Mouse (Mus musculus): ENCODE measurements around the gene Cuta. TPM values are rescaled to one million over a fixed set of nuclear protein-coding genes. Genes with fewer than 3 reads are reported as not detected.

Gene Cuta
- polyA plus RNA-seq, 1 experiment from 2014 or later, result 172 TPM

DNA sequence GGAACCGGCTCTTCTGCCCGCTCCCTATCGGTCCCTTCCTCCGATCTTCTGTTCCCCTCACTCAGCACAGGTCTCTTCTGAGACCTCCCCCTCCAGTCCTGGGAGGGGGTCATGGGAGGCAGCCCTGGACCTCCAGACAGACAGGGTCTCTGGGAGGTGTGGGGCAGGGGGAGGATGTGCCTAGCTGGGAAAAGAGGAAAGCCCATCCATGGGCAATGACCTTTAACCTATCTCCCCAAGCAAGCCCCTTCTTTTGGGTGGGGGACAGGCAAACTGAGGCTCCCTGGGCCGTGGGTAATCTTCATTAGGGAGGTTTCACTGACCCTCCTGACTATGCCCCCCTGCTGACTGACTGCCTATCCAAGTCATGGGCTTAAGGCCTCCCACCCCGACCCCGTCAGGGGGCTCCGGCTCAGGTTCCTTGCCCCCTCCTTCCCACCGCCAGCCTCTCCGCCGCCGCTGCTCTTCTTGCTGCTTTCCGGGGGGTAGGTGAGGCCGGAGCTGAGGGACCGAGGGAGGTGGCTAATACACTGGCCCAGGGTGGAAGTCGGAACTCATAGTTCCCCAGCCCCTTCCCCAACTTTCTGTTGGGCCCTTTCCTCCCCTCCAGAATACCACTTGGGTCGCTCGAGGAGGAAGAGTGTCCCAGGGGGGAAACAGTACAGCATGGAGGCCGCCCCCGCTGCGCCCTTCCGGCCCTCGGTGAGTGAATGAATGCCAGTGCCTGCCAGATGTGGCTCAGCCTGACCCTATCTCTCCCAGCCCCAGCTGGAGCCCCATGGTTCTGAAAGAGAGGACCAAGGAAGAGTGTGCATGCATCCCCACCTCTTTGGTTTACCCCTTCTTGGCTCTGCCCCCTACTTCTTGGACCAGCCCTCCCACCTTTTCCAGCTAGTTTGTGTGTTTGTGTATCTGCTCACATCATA, 12.8 kb upstream of the Cuta start:
- H3K4me2 ChIP-seq, result peak overlapping the region; percentile 93
- peak overlapping the region; percentile 75 for H3K27ac ChIP-seq
- peaks cover 68% of the 10 kb centered on the region for H3K4me1 ChIP-seq
- H3K36me3 ChIP-seq (ENCODE audit: poor library complexity, severe bottlenecking), result peaks cover 36% of the 10 kb centered on the region
- peak; percentile 39; the same call in 1 of the 2 replicates for ATAC-seq
- H3K9me3 ChIP-seq (replicated peaks), result no peaks in the 10 kb centered on the region
- H3K9ac ChIP-seq, result peak overlapping the region; percentile 71
- peak overlapping the region; percentile 43 for H3K4me3 ChIP-seq
- WGBS, result 3% methylated on average over 22 of the region's 23 CpGs
- no peaks in the 10 kb centered on the region for H3K27me3 ChIP-seq

DNA sequence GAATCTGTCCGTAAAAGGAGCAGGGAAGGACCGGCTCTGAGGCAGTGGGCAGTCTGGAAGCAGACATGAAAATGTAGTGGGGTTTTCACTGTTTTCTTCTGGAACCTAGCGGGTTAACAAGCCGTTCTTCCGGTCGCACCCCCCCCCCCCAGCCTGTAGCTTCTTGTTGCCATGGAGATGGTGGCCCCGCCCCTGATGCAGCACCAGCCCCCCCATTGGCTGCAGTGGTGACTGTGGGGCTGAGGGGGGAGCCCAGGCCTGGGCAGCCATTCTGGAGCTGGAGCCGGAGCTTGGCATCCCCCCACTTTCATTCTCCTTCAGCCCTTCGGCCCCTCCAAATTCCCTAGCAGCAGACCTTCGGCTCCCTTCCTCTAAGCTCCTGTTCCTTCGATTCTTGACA, 12.0 kb upstream of the Cuta start:
- Histone ChIP-seq H3K27ac (peak overlapping the region; percentile 75), H3K9me3 (replicated peaks) (no peaks in the 10 kb centered on the region), H3K4me2 (peak overlapping the region; percentile 93), H3K36me3 (ENCODE audit: poor library complexity, severe bottlenecking) (peaks cover 28% of the 10 kb centered on the region), H3K27me3 (no peaks in the 10 kb centered on the region), H3K4me1 (peaks cover 76% of the 10 kb centered on the region), H3K9ac (peak overlapping the region; percentile 71), H3K4me3 (peak overlapping the region; percentile 43)
- peak; percentile 61 for ATAC-seq
- 0% methylated on average over 11 of the region's 11 CpGs for WGBS

DNA sequence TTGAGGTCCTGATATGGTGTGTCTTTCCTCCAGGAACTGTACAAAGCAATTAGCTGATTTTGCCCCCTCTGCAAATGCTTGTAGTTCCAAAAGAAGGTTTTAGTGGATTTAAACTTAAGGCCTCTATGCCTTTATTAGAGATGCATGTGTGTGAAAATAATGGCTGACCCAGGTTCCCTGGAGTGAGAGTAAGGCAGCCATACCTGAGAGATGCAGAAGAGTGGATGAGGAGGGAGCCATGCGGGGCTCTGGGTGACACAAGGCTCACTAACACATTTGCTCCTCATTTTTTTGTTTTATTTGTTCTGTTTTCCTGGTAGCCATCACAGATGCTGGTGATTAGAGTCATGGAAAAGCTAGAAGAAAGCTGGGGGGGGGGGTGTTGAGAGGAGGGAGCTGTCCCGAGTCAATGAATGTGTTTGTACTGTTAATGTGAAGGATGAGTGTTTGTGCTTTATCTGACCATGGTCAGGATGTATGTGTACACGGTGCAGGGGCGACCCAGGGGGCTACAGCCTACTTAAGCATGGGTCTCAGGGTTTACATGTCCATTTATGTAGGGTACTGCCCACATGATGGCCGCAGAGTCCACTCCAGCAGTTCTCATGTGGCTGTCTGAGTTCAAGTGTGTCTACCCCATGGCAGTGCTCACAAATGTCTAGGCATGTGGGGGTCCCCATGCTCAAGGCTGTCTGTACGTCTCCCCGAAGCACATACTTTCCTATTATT, 11.4 kb upstream of the Cuta start:
- Histone ChIP-seq H3K36me3 (ENCODE audit: poor library complexity, severe bottlenecking) (peaks cover 21% of the 10 kb centered on the region), H3K9me3 (replicated peaks) (no peaks in the 10 kb centered on the region), H3K4me3 (peak overlapping the region; percentile 43), H3K27me3 (no peaks in the 10 kb centered on the region), H3K9ac (peak overlapping the region; percentile 90), H3K4me1 (peaks cover 83% of the 10 kb centered on the region), H3K27ac (peak overlapping the region; percentile 75), H3K4me2 (peak overlapping the region; percentile 93)
- 31% methylated on average over 7 of the region's 7 CpGs for WGBS
- ATAC-seq, result no peak

DNA sequence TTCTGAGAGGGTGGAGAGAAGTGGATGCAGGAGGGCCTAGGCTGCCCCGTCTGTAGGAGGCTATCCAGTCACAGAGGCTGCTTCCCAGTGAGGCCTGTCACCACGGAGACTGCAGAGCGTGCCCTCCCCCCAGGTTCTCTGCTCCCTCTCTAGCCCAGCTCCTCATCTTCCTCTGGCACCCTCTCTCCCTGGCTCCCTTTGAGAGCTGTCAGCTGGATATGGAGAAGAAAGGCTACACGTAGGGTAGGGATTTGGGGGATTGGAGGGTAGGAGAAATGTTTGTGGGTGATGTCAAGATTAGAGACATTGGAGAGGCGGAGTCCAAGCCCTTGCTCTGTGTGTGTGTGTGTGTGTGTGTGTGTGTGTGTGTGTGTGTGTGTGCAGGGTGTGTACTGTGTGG, 10.5 kb upstream of the Cuta start:
- H3K9ac ChIP-seq, result peak overlapping the region; percentile 90
- H3K4me3 ChIP-seq, result peak overlapping the region; percentile 74
- H3K9me3 ChIP-seq (replicated peaks), result no peaks in the 10 kb centered on the region
- H3K27me3 ChIP-seq, result no peaks in the 10 kb centered on the region
- peaks cover 14% of the 10 kb centered on the region for H3K36me3 ChIP-seq (ENCODE audit: poor library complexity, severe bottlenecking)
- peak overlapping the region; percentile 93 for H3K4me2 ChIP-seq
- H3K27ac ChIP-seq, result peak overlapping the region; percentile 90
- no peak for ATAC-seq
- H3K4me1 ChIP-seq, result peaks cover 91% of the 10 kb centered on the region
- 28% methylated on average over 5 of the region's 5 CpGs for WGBS

DNA sequence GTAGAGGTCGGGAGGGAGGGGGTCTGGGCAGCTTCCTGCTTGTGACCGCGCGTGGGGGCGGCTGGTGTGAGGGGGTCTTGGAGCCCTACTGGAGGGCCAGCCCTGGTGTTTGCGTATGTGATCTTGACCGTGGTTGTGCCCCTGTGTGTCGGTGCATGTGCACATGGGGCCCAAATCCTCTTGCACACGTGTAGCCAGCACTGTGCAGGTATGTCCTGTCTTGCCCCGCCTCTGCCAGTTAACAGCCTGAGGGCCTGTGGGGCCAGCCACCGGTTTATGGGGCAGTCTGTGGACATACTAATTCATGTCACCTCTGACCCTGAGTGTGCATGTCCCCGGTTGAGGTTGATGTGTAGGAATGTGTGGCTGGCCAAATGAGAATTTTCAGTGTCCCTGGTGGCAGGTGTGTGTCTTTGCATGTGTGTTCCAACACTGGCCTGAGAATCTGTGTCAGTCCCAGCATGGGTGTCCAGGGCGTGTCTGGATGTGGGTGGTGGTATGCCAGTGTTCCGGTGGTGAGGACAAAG, 9.7 kb upstream of the Cuta start:
- H3K9ac ChIP-seq, result peak overlapping the region; percentile 90
- H3K9me3 ChIP-seq (replicated peaks), result no peaks in the 10 kb centered on the region
- peak overlapping the region; percentile 74 for H3K4me3 ChIP-seq
- H3K4me1 ChIP-seq, result peaks cover 92% of the 10 kb centered on the region
- peak overlapping the region; percentile 93 for H3K4me2 ChIP-seq
- H3K27ac ChIP-seq, result peak overlapping the region; percentile 90
- WGBS, result 10% methylated on average over 9 of the region's 14 CpGs
- no peaks in the 10 kb centered on the region for H3K27me3 ChIP-seq
- peaks cover 17% of the 10 kb centered on the region for H3K36me3 ChIP-seq (ENCODE audit: poor library complexity, severe bottlenecking)
- ATAC-seq, result no peak

DNA sequence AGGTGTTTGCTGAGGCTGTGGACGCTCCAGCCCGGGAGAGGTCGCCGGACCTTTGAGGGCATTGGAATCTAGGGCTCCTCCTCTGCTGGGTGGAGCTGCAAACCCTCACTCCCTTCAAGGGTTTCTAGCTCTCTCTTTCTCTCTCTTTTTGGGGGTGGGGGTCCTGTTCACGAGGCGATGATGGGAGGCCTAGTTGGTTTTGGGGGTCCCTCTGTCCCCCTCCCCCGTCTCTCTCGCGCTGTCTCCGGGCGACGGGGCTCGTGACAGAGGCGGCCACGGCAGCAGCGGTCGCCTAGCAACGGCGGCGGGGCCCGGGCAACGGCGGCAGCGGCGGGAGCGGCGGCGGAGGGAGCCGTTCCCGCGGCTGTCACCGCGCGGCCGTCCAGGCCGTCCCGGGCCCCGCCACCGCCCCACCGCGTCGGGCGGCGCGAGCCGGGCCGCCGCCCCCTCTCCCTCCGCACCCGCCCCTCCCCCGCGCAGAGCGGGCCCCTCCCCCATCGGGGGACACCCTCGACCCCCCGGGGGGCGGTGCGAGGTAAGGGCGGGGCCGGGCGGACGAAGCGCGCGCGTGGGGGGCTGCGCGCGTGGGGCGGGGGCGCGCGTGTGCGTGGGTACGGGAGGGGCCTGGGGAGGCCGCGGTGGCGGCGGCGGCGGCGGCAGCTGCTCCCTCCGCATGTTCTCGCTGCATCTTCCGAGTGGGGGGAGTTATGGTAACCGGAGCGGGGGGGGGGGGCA, 9.1 kb upstream of the Cuta start:
- peaks cover 93% of the 10 kb centered on the region for H3K4me1 ChIP-seq
- no peak for ATAC-seq
- under 1% methylated on average over 15 of the region's 87 CpGs for WGBS

DNA sequence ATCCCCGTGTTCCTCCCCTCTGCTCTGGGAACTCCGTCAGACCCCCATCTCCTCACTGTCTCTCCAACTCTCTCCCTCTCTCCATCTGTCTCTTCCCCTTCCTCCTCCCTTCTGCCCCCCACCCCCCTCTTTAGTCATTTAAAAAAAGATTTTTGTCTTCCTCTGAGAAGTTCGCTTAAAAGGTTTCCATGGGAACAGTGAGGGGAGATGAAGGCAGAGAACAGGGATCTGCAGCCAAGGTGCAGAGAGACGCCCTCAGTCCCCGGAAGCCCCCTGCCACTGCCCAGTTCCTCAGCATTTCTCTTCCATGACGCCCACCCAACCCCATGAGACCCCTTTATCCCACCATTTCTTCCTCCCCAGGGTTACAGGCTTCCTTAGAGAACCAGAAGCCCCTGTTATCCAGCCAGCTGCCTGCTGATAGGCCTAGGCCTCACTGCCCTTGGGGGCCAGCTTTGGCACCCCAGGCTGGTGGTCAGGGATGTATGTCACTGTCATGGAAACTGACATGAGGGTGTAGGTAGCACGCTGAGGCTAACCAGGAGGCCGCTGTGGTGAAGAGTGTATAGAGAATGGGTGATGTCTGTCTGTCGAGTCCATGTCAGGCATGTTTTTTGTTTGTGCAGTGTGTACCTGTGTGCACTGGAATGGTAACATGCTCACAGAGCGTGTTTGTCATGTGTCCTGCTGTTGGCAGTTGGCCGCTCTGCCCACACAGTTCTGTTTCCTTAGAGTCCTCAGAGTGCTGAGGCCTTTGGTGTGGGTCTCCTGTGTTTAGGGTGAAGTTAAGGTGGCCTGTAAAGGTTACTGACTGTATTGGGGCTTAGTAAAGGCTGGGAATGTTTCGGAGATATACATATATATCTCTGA, 8.1 kb upstream of the Cuta start:
- peak overlapping the region; percentile 42 for H3K4me3 ChIP-seq
- peak overlapping the region; percentile 85 for H3K4me2 ChIP-seq
- peak overlapping the region; percentile 86 for H3K27ac ChIP-seq
- 23% methylated on average over 12 of the region's 12 CpGs for WGBS
- peaks cover 92% of the 10 kb centered on the region for H3K4me1 ChIP-seq
- no peaks in the 10 kb centered on the region for H3K27me3 ChIP-seq
- ATAC-seq, result no peak
- peaks cover 9% of the 10 kb centered on the region; the same call in 1 of the 2 replicates for H3K36me3 ChIP-seq (ENCODE audit: poor library complexity, severe bottlenecking)
- no peaks in the 10 kb centered on the region for H3K9me3 ChIP-seq (replicated peaks)
- H3K9ac ChIP-seq, result peak overlapping the region; percentile 77

More for the DNA sequence above, 9.1 kb upstream of the Cuta start:
- Histone ChIP-seq H3K36me3 (ENCODE audit: poor library complexity, severe bottlenecking) (peaks cover 17% of the 10 kb centered on the region), H3K9me3 (replicated peaks) (no peaks in the 10 kb centered on the region), H3K9ac (peak overlapping the region; percentile 90), H3K4me2 (peak overlapping the region; percentile 93), H3K27ac (peak overlapping the region; percentile 90), H3K27me3 (no peaks in the 10 kb centered on the region), H3K4me3 (peak overlapping the region; percentile 74)

DNA sequence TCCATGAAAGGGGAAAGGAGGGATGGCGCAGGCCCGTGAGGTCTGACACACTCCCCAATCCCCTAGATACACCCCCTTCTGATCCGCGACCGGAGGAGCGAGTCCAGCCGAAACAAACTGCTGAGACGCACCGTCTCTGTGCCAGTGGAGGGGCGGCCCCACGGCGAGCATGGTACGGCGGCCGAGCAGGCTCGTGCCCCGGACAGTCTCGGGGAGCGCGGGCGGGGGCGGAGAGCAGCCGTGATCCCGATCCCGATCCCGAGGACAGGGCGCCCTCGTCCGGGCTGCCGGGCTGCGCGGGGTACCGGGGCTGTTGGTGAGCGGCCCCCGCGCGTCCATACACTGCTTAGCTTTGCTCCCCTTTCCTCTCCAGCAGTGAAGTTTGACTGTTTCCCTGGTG, 7.2 kb upstream of the Cuta start:
- 0% methylated on average over 32 of the region's 37 CpGs for WGBS
- ATAC-seq, result peak; percentile 31
- Histone ChIP-seq H3K36me3 (ENCODE audit: poor library complexity, severe bottlenecking) (peaks cover 9% of the 10 kb centered on the region; the same call in 1 of the 2 replicates), H3K9me3 (replicated peaks) (no peaks in the 10 kb centered on the region), H3K4me1 (peaks cover 92% of the 10 kb centered on the region), H3K27ac (peak overlapping the region; percentile 86), H3K4me3 (peak overlapping the region; percentile 42), H3K27me3 (no peaks in the 10 kb centered on the region), H3K9ac (peak overlapping the region; percentile 77), H3K4me2 (peak overlapping the region; percentile 85)

DNA sequence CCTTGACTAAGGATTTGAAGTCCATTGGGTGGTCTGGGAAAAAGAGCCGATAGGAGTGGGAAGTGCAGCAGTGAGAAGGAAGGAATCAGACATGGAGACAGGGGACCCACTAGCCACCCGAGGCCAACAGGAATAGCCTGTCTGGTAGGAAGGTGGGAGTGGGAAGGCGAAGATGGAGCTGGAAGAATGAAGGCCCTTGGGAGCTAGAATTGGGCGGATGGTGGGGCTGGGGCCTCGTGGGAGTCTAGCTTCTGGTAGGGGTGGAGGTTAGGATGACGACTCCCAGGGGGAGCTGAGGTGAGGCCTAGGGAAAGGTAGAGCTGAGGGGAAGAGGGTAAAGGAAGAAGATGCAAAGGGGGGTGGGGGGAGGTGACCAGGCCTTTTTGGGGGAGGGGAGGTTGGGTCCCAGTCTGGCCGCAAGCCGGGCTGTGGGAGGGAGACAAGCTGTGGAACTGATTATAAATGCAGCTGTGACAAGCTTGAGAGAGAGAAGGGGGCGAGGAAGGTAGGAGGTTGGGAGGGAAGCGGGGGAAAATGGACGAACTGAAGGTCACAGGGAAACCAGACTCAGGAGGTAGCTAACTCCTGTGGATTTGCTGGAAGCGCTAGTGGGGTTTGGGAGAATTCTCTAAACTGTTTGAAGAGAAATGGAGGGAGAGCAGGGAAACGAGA, 6.6 kb upstream of the Cuta start:
- Histone ChIP-seq H3K9me3 (replicated peaks) (no peaks in the 10 kb centered on the region), H3K36me3 (ENCODE audit: poor library complexity, severe bottlenecking) (peaks cover 9% of the 10 kb centered on the region; the same call in 1 of the 2 replicates), H3K9ac (peak overlapping the region; percentile 77), H3K27ac (peak overlapping the region; percentile 86), H3K4me1 (peaks cover 87% of the 10 kb centered on the region), H3K27me3 (no peaks in the 10 kb centered on the region), H3K4me3 (peak overlapping the region; percentile 42), H3K4me2 (peak overlapping the region; percentile 85)
- WGBS, result 20% methylated on average over 13 of the region's 13 CpGs
- no peak for ATAC-seq

DNA sequence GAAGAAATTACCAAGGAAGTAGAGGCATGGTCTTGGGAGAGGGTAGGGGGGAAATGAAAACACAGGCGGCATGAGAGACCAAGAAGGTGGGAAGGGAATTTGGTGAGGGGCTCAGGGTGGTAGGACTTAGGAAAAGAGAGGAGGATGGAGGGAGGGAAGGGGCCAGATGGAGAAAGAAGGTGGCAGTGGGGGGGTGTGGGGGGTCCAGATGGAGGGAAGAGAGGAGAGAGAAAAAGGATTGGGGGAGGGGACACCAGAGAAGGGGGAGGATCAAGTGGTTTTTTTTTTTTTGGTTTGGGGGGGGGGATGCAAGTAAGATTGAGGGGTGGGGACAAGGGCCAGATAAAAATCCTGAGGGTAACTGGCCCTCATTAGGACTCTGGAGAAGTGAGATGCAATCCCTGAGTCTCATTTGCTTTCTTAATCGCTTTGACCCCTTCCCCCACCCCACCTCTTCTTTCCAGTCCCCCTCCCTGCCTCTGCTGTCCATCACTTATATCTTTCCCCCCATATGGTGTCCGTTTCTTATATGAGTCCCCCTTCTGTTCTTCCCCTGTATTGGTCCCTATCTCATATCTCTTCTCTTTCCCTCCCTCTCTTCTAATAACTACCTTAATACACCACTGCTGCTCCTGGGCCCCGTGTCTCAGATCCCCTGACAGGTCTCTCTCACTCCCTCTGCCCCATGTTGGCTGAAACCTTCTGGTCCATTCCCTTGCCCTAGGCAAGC, 2.6 kb upstream of the Cuta start:
- Histone ChIP-seq H3K27ac (peak overlapping the region; percentile 95), H3K4me1 (peaks cover 85% of the 10 kb centered on the region), H3K9ac (peak overlapping the region; percentile 74), H3K4me2 (peak overlapping the region; percentile 93), H3K9me3 (replicated peaks) (no peaks in the 10 kb centered on the region), H3K27me3 (no peaks in the 10 kb centered on the region), H3K4me3 (peak overlapping the region; percentile 50), H3K36me3 (ENCODE audit: poor library complexity, severe bottlenecking) (peaks cover 14% of the 10 kb centered on the region)
- WGBS, result 8% methylated on average over 4 of the region's 4 CpGs
- no peak for ATAC-seq
